Mouse (Mus musculus) forebrain, postnatal 0 days (tissue): ENCODE measurements at regions not wholly inside any gene's neighbourhood (a gene's known extent, or its start where the extent isn't known, plus 50 kb on each side); places are given as distances from the start of the nearest gene placed in this dataset.

Experiments
- ATAC-seq: fragments of 200-750 bp; cut with Nextera tagmentation; 2 replicates; pipeline ENCODE4 v1.8.0; 2017; ENCODE audit warnings: mild to moderate bottlenecking, moderate library complexity
- DNase-seq: peaks from one replicate; pipeline ENCODE4 v3.0.0-alpha.2; 2015
- H3K27ac ChIP-seq: fragments of 300-500 bp; sonication (generic); 2 replicates; pipeline ENCODE4 v1.5.1; 2014; ENCODE audit warnings: low read depth, mild to moderate bottlenecking, antibody characterized with exemption, low read length, moderate library complexity, mixed read lengths
- H3K27me3 ChIP-seq: fragments of 300-500 bp; sonication (generic); 2 replicates; pipeline ENCODE4 v1.6.1; 2014; ENCODE audit warnings: mild to moderate bottlenecking, low read length, mixed read lengths; ENCODE audit not compliant: insufficient read depth
- H3K36me3 ChIP-seq: fragments of 300-500 bp; sonication (generic); 2 replicates; pipeline ENCODE4 v1.6.1; 2014; ENCODE audit warnings: mild to moderate bottlenecking, moderate library complexity; ENCODE audit not compliant: insufficient read depth
- H3K4me1 ChIP-seq: fragments of 300-500 bp; sonication (generic); 2 replicates; pipeline ENCODE4 v1.6.1; 2014; ENCODE audit warnings: antibody characterized with exemption; ENCODE audit not compliant: insufficient read depth
- H3K4me2 ChIP-seq: fragments of 300-500 bp; sonication (generic); 2 replicates; pipeline ENCODE4 v1.6.1; 2014; ENCODE audit warnings: low read depth, mild to moderate bottlenecking, moderate library complexity
- H3K4me3 ChIP-seq: fragments of 300-500 bp; sonication (generic); 2 replicates; pipeline ENCODE4 v1.5.1; 2014; ENCODE audit warnings: low read depth, low read length, mixed read lengths
- H3K9ac ChIP-seq: fragments of 300-500 bp; sonication (generic); 2 replicates; pipeline ENCODE4 v1.6.1; 2014; ENCODE audit warnings: mild to moderate bottlenecking
- H3K9me3 ChIP-seq: fragments of 300-500 bp; sonication (generic); 2 replicates; pipeline ENCODE4 v1.6.1; 2016; ENCODE audit warnings: low read length
- CTCF ChIP-seq: sonication (generic); IDR thresholded peaks from 2 replicates; pipeline ENCODE4 v1.5.1; 2016; ENCODE audit warnings: antibody characterized with exemption, control low read depth, low read depth
- WGBS: fragments of 180-500 bp; shearing (Covaris S2); extraction: QIAGEN DNeasy Blood & Tissue Kit; methylation state at CpG from one replicate; pipeline ENCODE4 v1.1.7; 2014; 5-methylcytosine and 5-hydroxymethylcytosine counted together

- no peaks in the 10 kb centered on the region for H3K36me3 ChIP-seq
- H3K27me3 ChIP-seq, result no peaks in the 10 kb centered on the region
- no peaks in the 10 kb centered on the region for H3K4me1 ChIP-seq
- no peak overlapping the region for H3K9ac ChIP-seq
- WGBS, result 100% methylated on average over 1 of the region's 1 CpGs
- ATAC-seq, result no peak
- DNase-seq, result no peak
- H3K9me3 ChIP-seq, result no peaks in the 10 kb centered on the region
- no peak for TF ChIP-seq CTCF
- no peak overlapping the region for H3K4me2 ChIP-seq
- H3K27ac ChIP-seq, result no peak overlapping the region
- no peak overlapping the region for H3K4me3 ChIP-seq
Measured at GRCm38 (mm10) chr8:39218716-39219115, 1456.2 kb upstream of the Adam24 start.

GRCm38 (mm10) chr8:39227239-39227638 is 1447.6 kb upstream of the Adam24 start:
- Histone ChIP-seq H3K27me3 (no peaks in the 10 kb centered on the region), H3K27ac (no peak overlapping the region), H3K4me1 (no peaks in the 10 kb centered on the region), H3K9me3 (no peaks in the 10 kb centered on the region), H3K36me3 (no peaks in the 10 kb centered on the region), H3K4me3 (no peak overlapping the region), H3K9ac (no peak overlapping the region), H3K4me2 (no peak overlapping the region)
- no peak for TF ChIP-seq CTCF
- DNase-seq (no peak), ATAC-seq (no peak)

- 55% methylated on average over 5 of the region's 5 CpGs for WGBS
- no peak overlapping the region for H3K4me3 ChIP-seq
- TF ChIP-seq CTCF, result no peak
- H3K36me3 ChIP-seq, result no peaks in the 10 kb centered on the region
- H3K4me2 ChIP-seq, result no peak overlapping the region
- no peaks in the 10 kb centered on the region for H3K27me3 ChIP-seq
- no peaks in the 10 kb centered on the region for H3K9me3 ChIP-seq
- peak; percentile 79 for ATAC-seq
- no peak overlapping the region for H3K9ac ChIP-seq
- peak; percentile 81 for DNase-seq
- no peak overlapping the region for H3K27ac ChIP-seq
- no peaks in the 10 kb centered on the region for H3K4me1 ChIP-seq
Measured at GRCm38 (mm10) chr8:39268970-39269497, 1405.8 kb upstream of the Adam24 start.

GRCm38 (mm10) chr8:39297548-39298306 is 1377.2 kb upstream of the Adam24 start:
- DNase-seq, result no peak

GRCm38 (mm10) chr8:39303742-39304336 is 1371.0 kb upstream of the Adam24 start:
- no peak for TF ChIP-seq CTCF
- H3K36me3 ChIP-seq, result no peaks in the 10 kb centered on the region
- WGBS, result 75% methylated on average over 6 of the region's 6 CpGs
- no peak overlapping the region for H3K4me2 ChIP-seq
- no peak overlapping the region for H3K4me3 ChIP-seq
- DNase-seq, result no peak
- no peaks in the 10 kb centered on the region for H3K27me3 ChIP-seq
- peak; percentile 25; the same call in 1 of the 2 replicates for ATAC-seq
- no peaks in the 10 kb centered on the region for H3K9me3 ChIP-seq
- H3K4me1 ChIP-seq, result no peaks in the 10 kb centered on the region
- H3K9ac ChIP-seq, result no peak overlapping the region
- no peak overlapping the region for H3K27ac ChIP-seq

More at GRCm38 (mm10) chr8:39297548-39298306, 1377.2 kb upstream of the Adam24 start:
- Histone ChIP-seq H3K4me2 (no peak overlapping the region), H3K4me3 (no peak overlapping the region), H3K9me3 (no peaks in the 10 kb centered on the region), H3K27me3 (no peaks in the 10 kb centered on the region), H3K36me3 (no peaks in the 10 kb centered on the region), H3K4me1 (no peaks in the 10 kb centered on the region), H3K27ac (no peak overlapping the region), H3K9ac (no peak overlapping the region)
- no peak for TF ChIP-seq CTCF
- WGBS, result 25% methylated on average over 12 of the region's 12 CpGs
- ATAC-seq, result no peak

GRCm38 (mm10) chr8:39313854-39314253 is 1361.0 kb upstream of the Adam24 start:
- DNase-seq (no peak), ATAC-seq (no peak)
- no peak overlapping the region for H3K9ac ChIP-seq
- no peak overlapping the region for H3K4me3 ChIP-seq
- 48% methylated on average over 3 of the region's 3 CpGs for WGBS
- no peaks in the 10 kb centered on the region for H3K36me3 ChIP-seq
- H3K9me3 ChIP-seq, result no peaks in the 10 kb centered on the region
- H3K4me1 ChIP-seq, result no peaks in the 10 kb centered on the region
- H3K27me3 ChIP-seq, result no peaks in the 10 kb centered on the region
- H3K27ac ChIP-seq, result no peak overlapping the region
- TF ChIP-seq CTCF, result no peak
- no peak overlapping the region for H3K4me2 ChIP-seq

GRCm38 (mm10) chr8:39315521-39316233 is 1359.2 kb upstream of the Adam24 start:
- no peak for TF ChIP-seq CTCF
- no peak for ATAC-seq
- no peak overlapping the region for H3K4me3 ChIP-seq
- WGBS, result 71% methylated on average over 10 of the region's 10 CpGs
- no peaks in the 10 kb centered on the region for H3K36me3 ChIP-seq
- H3K4me1 ChIP-seq, result no peaks in the 10 kb centered on the region
- no peak overlapping the region for H3K27ac ChIP-seq
- no peak overlapping the region for H3K4me2 ChIP-seq
- H3K9me3 ChIP-seq, result no peaks in the 10 kb centered on the region
- no peaks in the 10 kb centered on the region for H3K27me3 ChIP-seq
- no peak for DNase-seq
- H3K9ac ChIP-seq, result no peak overlapping the region
